Mouse (Mus musculus) left cerebral cortex, adult 8-10 months (tissue): ENCODE data around the gene Abca1. TPM values are rescaled to one million over a fixed set of nuclear protein-coding genes. Genes with fewer than 3 reads are reported as not detected.

Experiments
- DNase-seq, 2 experiments: peaks; one replicate each; pipeline ENCODE4 v3.0.0; 2022; ENCODE audit warnings: low spot score in 2 of 2
- total RNA-seq, 4 experiments: library from RNA; stranded (reverse); gene quantifications; 2 replicates each; pipeline ENCODE4 v1.2.4; 2022

Abca1 gene
- total RNA-seq: 10 to 100 TPM; 22.3 to 28.5 (median 23.2) TPM

- peak; percentile 55 to 91 for DNase-seq
These were observed at the start of gene Abca1 for GRCm38 (mm10) chr4:53159767-53160166. Gene Abca1 (minus strand): TSS chr4:53159895.

GRCm38 (mm10) chr4:53204482-53204881 lies 44.8 kb upstream of the Abca1 start:
- DNase-seq: no peak

- DNase-seq: no peak
These were observed 44.1 kb upstream of the Abca1 start for GRCm38 (mm10) chr4:53203595-53204400.

GRCm38 (mm10) chr4:53200276-53200675 lies 40.6 kb upstream of the Abca1 start:
- no peak for DNase-seq

- no peak for DNase-seq
These were observed 38.1 kb upstream of the Abca1 start for GRCm38 (mm10) chr4:53197842-53198241.

DNA sequence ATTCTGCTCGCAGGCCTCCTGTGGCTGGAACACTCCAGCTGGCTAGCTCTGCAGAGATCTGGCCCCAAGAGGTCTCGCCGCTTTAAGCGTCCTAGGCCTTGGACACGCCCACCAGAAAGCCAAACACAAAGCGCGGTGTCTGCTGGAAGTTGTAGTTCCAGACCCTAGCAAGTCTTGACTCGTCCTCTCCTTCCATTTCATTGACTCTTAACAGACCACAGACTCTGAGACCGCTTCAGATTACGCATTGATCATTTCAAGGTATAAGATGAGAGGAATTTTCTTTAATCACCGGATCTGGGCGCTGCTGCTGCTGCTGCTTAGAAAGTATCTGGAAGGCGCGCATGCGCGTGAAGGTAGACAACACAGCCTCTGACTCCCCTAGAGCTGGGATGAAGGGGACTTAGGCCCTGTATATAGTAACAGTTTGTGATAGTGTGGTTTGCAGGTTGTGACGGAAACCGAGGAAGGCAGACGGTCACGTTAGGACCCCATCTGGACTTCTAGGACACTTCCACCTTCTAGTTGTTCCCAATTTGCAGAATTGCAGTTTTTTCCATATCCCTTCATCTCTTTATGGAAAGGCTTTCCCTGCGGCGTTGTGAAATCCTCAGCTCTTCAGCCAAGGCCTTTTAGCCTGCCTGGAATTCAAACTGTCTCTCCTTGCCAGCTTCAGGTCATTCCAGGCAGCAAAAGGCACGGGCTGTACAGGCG lies 36.5 kb upstream of the Abca1 start:
- DNase-seq: peak; percentile 73 to 90

- DNase-seq: no peak
These were observed 27.4 kb upstream of the Abca1 start for GRCm38 (mm10) chr4:53187071-53187470.

GRCm38 (mm10) chr4:53186573-53186972 lies 26.9 kb upstream of the Abca1 start:
- no peak for DNase-seq

GRCm38 (mm10) chr4:53186141-53186540 lies 26.4 kb upstream of the Abca1 start:
- no peak for DNase-seq

DNA sequence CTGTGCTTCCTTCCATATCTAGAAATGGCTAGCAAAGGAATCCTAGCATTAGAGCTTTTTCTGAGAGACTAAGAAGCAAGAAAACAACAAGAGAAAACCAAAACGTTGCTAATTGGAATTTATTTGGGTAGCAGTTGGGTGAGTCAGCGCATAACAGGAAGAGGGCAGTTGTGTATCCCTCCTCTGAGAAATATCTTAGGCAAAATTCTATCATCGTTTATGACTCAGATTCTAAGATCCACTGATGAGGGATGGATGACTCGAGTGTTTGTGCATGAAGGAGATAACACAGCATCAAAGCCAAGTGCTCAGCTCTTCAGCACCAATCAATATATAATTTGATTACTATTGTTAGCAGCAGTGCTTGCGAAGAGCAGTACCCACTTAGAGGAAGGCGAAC lies 21.8 kb upstream of the Abca1 start:
- DNase-seq: no peak

DNA sequence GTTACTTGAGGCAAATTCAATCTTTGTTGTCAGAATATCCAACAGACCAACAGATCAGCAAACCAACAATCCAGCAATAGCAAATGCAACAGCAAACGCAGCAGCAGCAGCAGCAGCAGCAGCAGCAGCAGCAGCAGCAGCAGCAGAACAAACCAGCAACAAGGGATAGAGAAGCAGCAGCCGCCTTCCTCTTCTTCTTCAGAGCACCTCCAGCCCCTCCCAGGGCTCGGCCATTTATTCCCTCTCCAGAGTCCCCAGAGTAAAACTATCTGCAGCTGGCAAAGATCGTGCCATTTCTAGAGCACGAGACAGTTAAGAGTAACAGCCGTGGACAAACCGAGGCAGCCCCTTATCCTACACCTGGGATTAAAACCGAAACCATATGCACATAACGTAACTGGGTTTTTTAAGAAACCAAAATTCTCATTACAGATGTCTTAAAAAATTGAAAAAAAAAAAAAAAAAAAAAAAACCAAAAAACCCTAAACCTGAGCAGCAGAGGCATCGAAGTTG lies 19.7 kb upstream of the Abca1 start:
- no peak for DNase-seq

DNA sequence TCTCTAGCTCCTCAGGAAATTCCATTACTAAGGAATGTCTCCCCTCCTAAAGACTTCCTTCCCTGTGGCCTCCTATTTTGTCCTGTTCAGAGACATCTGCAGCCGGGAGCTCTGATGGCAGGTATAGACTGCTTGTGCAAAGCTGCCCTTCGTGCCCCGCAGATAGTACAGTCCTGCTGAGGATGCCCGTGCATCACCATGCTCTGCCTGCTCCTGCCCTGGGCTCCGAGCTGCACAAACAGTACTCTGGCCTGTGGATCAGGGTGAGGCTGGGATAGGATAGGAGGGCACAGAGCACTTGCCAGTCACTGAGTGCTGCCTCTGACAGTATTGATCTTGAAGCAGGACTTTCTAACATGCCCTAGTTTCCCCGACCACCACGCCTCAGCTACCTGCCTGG lies 18.8 kb upstream of the Abca1 start:
- no peak for DNase-seq

DNA sequence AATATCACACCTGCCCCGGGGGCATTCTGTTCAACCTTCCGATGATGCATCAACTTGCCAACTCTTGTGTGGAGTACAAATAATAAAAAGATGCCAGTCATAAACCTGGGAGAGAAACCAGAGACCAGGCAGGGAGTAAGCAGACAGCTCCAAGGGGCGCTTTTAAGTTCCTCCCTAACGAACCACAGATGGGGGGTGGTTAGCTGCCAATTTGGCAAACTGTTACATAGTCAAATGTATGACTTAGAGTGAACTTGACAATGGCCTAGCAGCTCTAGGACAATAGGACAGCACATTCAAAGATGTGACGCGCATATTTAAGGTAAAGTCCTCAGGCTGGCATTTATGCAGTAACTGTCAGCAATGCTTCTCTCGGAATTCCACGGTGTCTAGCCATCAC lies 18.0 kb upstream of the Abca1 start:
- DNase-seq: no peak

DNA sequence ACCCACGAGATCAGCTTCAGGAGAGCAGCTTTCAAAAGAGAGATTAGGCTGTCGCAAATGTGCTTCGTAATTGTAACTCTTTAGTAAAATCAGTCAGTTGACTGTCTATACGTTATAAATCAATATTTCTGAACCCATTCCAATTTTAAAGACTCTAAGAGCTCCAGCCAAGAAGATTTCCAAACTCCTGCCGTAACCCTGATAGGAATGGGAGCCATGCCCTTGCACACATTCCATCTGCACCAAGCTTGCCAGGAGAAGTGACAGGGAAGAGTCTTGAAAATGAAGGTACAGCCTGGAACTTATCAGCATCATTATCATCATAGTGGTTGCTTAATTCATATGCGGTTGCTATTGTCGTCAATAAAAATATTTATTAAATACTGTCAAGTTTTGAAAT lies 15.2 kb upstream of the Abca1 start:
- no peak for DNase-seq

DNA sequence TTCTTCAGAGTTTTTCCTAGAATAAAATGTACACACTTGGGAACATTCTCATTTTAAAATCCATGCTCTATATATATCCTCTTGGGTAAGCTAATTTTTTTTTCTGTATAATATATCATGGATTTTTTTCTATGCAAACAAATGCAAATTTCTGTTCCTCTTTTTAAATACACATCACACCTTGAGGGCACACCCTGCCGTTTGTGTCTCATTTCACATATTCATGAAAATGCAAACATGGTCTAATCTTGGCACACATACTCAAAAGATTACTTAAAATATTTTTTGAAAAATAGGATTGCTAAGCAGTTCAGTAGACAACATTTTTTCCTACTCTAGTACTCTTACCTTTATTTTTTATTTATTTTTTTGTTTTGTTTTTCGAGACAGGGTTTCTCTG lies 10.7 kb upstream of the Abca1 start:
- DNase-seq: no peak

DNA sequence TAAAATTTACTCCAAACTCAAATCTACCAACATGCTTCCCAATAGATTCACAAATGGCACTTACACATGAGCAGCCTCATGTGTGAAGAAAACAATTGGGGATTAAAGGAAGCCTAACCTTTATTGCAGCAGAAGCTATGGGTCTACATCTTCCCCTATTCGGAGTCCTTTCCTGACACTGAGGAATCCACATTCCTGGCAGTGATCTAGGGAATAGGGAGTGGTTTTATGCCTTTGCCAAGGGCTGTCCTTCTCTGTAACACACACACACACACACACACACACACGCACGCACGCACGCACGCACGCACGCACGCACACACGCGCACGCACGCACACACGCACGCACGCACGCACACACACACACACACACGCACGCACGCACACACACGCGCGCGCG lies 5.5 kb upstream of the Abca1 start:
- no peak for DNase-seq

GRCm38 (mm10) chr4:53159176-53159575 lies 519 bp downstream of the Abca1 start:
- peak in 1 of 2 experiments; percentile 20 for DNase-seq

GRCm38 (mm10) chr4:53158634-53159033 lies 1.1 kb downstream of the Abca1 start:
- DNase-seq: peak; percentile 50 to 53

DNA sequence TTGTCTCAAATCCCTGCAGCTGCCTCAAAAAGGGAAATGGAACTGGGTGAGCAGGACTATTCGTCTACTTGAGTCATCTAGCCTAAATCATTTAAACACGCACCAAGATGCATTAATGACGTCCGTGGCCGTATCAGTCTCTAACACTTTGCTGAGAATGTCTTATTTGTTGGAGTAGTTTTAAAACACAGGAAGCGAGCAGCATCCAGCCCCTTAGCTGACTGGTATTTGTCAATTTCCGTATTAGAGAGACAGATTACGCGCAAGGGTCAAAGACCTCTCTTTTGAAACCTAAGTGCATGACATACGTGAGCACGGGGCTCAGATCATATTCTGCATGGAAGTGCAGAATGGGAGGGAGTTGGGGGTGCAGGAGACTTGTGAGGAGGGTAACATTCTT lies 4.2 kb downstream of the Abca1 start:
- no peak for DNase-seq

- DNase-seq: no peak
These were observed 6.0 kb downstream of the Abca1 start for GRCm38 (mm10) chr4:53153711-53154110.

DNA sequence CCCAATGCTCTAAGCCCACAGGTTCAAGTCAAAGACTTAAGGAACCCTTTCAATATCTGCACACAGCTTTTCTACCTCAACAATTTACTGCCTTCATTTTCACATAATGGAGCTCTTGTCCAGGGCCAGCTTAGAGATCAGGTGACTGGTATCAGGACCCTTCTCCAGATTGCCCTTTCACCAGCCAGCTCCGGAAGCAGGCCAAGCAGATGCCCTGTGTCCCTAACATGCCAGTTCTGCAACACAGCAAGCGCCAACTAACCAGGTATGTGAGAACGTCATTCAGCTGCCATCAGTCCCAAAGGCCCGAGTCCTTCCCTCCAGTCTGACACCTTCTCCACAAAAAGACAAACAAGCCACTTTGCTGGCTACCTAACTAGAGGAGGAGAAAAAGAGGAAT lies 6.6 kb downstream of the Abca1 start:
- no peak for DNase-seq

GRCm38 (mm10) chr4:53152655-53153054 lies 7.0 kb downstream of the Abca1 start:
- no peak for DNase-seq

- DNase-seq: no peak
These were observed 9.2 kb downstream of the Abca1 start for GRCm38 (mm10) chr4:53150516-53150915.
